ENCODE assay signal across 15 mouse cellular contexts in the genomic region with DNA sequence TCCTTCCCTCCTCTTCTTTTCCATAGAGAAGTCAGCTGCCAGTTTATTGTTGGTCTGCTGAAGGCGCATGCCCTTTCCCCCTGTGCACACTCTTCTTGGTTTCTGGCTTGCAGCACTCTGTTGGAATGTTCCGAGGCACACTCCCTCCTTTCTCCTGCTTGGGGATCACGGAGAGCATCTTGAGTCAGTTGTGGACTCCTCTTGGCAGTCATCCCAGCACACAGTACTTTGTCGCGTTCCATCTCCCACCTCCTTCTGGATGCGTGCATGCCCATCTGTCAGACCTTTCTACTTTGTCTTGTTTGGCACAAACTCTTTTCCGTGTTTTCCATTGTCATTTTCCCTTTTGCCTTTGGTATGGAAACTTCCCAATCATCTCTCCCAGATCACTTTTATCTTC. TPM values are rescaled to one million over a fixed set of nuclear protein-coding genes. Genes with fewer than 3 reads are reported as not detected.
DNase-seq lines count a peak whose midpoint lies in the region; ATAC-seq lines count a peak whose summit lies in the region.
"Had no signal": no experiment of that assay in that cellular context is flagged by ENCODE, and none has a peak within 500 bp of the region (broad histone marks: within the 10 kb centered on the region; RNA-seq: fewer than 3 reads in every experiment).

No protein-coding gene starts in this region.

- peak; percentile 71 for DNase-seq in cerebellum, adult 11-12 months
- DNase-seq in layer of hippocampus, adult 11-12 months (ENCODE audit: low spot score) = peak; percentile 56
- no peak for DNase-seq in layer of hippocampus, postnatal 10 days (ENCODE audit: low spot score in 2 of 2)
- DNase-seq in layer of hippocampus, adult 8-10 months (ENCODE audit: low spot score in 2 of 2) = peak; percentile 62 to 77
- peak; percentile 23 for DNase-seq in right cerebral cortex, postnatal 14 days
- DNase-seq in ovary, postnatal 10 days (ENCODE audit: low spot score) = no peak
- no peak for DNase-seq in heart, adult 9 months (ENCODE audit: low spot score in 2 of 2)
- DNase-seq: adrenal gland, postnatal 25 days; kidney, postnatal 10 days; lung, adult 2 months; lung, postnatal 4 days had no signal

- no peak for ATAC-seq in cerebellum, adult (ENCODE audit: insufficient number of reproducible peaks, low FRiP score, low TSS enrichment)
- ATAC-seq: intestine, embryonic 16.5 days; midbrain, embryonic 13.5 days had no signal

RNA-seq across cellular contexts. Expression of a gene that starts 22.2 kb away (rescaled TPM):
- total RNA-seq in layer of hippocampus, postnatal 10 days (2021) = 10 to 100 TPM; 33.4 to 37.8 TPM
- 10 to 100 TPM; 27.6 to 38.1 (median 32.3) TPM for total RNA-seq in layer of hippocampus, adult 8-10 months (2022)
- total RNA-seq: liver, adult 2 months had no signal

Comparison
In these comparisons a context has a peak if more than half of its experiments do, and no peak if none do; other contexts are left out.
1. DNase-seq: peak in cerebellum, adult 11-12 months (single experiment), layer of hippocampus, adult 11-12 months (single experiment), layer of hippocampus, adult 8-10 months (2 of 2) and right cerebral cortex, postnatal 14 days (single experiment); none in layer of hippocampus, postnatal 10 days (0 of 2), ovary, postnatal 10 days (single experiment) and heart, adult 9 months (0 of 2).